In the genomic region with DNA sequence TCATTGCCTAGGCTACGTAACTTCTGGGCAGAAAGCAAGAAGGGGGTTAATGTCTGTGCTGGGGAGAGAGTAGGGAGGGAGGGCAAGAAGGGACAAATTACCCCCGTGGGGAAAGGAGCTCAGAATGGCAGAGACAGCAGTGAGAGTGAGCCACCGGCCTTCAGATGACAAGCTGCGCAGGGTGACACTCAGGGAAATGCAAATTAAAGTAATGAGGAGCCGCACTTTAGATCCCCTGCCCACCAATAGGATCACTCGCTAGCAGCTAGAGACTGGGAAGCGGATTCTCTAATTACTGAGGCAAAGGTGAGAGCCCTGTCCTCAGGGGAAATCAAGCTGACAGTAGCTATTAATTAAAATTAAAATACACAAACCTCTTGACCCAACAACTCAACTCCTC, we compare ENCODE assay signal across 28 mouse cellular contexts.
A peak's percentile ranks its signal among the peaks of the same experiment; 100 is the strongest.
DNase-seq lines count a peak whose midpoint lies in the region; ATAC-seq and TF ChIP-seq lines count a peak whose summit lies in the region.
"Had no signal": no experiment of that assay in that cellular context is flagged by ENCODE, and none has a peak within 500 bp of the region (broad histone marks: within the 10 kb centered on the region; RNA-seq: fewer than 3 reads in every experiment).

No protein-coding gene starts in this region.

- no peak for ATAC-seq in hindbrain, embryonic 14.5 days (ENCODE audit: low FRiP score)
- no peak for ATAC-seq in hindbrain, embryonic 16.5 days
- 0 out of 2 replicates have a peak, but pooled peaks have one; percentile 43 for ATAC-seq in forebrain, embryonic 15.5 days (replicated peaks)
- no peak for ATAC-seq in midbrain, postnatal 0 days (ENCODE audit: low FRiP score)
- no peak for ATAC-seq in heart, embryonic 11.5 days (replicated peaks; ENCODE audit: insufficient number of reproducible peaks, low FRiP score, low TSS enrichment)
- ATAC-seq in megakaryocyte progenitor cell, adult 5-6 weeks (replicated peaks; ENCODE audit: poor library complexity): no peak
- ATAC-seq: inflammation-experienced regulatory T-cells, adult 6 months had no signal

- 11% methylated on average over 7 of the region's 7 CpGs for WGBS in hindbrain, embryonic 14.5 days
- 21% methylated on average over 7 of the region's 7 CpGs for WGBS in hindbrain, embryonic 16.5 days
- 23% methylated on average over 7 of the region's 7 CpGs for WGBS in forebrain, embryonic 15.5 days
- WGBS in midbrain, postnatal 0 days: 21% methylated on average over 7 of the region's 7 CpGs
- 52% methylated on average over 7 of the region's 7 CpGs for WGBS in heart, embryonic 11.5 days (ENCODE audit: insufficient replicate concordance)

- TF ChIP-seq CTCF in midbrain, postnatal 0 days (IDR thresholded peaks at IDR 0.05): no peak

- no peaks in the 10 kb centered on the region for H3K36me3 ChIP-seq in hindbrain, embryonic 14.5 days (replicated peaks; ENCODE audit: control insufficient read depth, insufficient read depth)
- H3K36me3 ChIP-seq in hindbrain, embryonic 16.5 days (ENCODE audit: control insufficient read depth, insufficient read depth, low read length): no peaks in the 10 kb centered on the region
- no peaks in the 10 kb centered on the region for H3K36me3 ChIP-seq in forebrain, embryonic 15.5 days
- no peaks in the 10 kb centered on the region for H3K36me3 ChIP-seq in midbrain, postnatal 0 days (ENCODE audit: insufficient read depth, low read length)
- no peaks in the 10 kb centered on the region for H3K36me3 ChIP-seq in heart, embryonic 11.5 days (ENCODE audit: control insufficient read depth, insufficient read depth, low read length)
- H3K36me3 ChIP-seq: embryonic facial prominence, embryonic 15.5 days; heart, embryonic 12.5 days; limb, embryonic 12.5 days; liver, embryonic 15.5 days had no signal

- H3K9me3 ChIP-seq in hindbrain, embryonic 14.5 days (ENCODE audit: control insufficient read depth, low read length): no peaks in the 10 kb centered on the region
- H3K9me3 ChIP-seq in hindbrain, embryonic 16.5 days (ENCODE audit: control insufficient read depth, low read length): no peaks in the 10 kb centered on the region
- H3K9me3 ChIP-seq in forebrain, embryonic 15.5 days: no peaks in the 10 kb centered on the region
- H3K9me3 ChIP-seq in midbrain, postnatal 0 days (ENCODE audit: low read length): no peaks in the 10 kb centered on the region
- no peaks in the 10 kb centered on the region; the same call in 1 of the 2 replicates for H3K9me3 ChIP-seq in heart, embryonic 11.5 days (replicated peaks; ENCODE audit: control insufficient read depth, low read length)
- H3K9me3 ChIP-seq: embryonic facial prominence, embryonic 15.5 days; limb, embryonic 12.5 days had no signal

- no peak overlapping the region for H3K4me2 ChIP-seq in hindbrain, embryonic 14.5 days (replicated peaks)
- H3K4me2 ChIP-seq in hindbrain, embryonic 16.5 days (ENCODE audit: low read length): no peak overlapping the region
- no peak overlapping the region for H3K4me2 ChIP-seq in forebrain, embryonic 15.5 days (replicated peaks)
- H3K4me2 ChIP-seq in midbrain, postnatal 0 days (ENCODE audit: low read depth, low read length, poor library complexity, severe bottlenecking): no peak overlapping the region
- H3K4me2 ChIP-seq in heart, embryonic 11.5 days: no peak overlapping the region
- H3K4me2 ChIP-seq: embryonic facial prominence, embryonic 15.5 days; heart, embryonic 12.5 days; limb, embryonic 12.5 days; liver, embryonic 15.5 days; lung, embryonic 14.5 days had no signal

- H3K27me3 ChIP-seq in hindbrain, embryonic 14.5 days (ENCODE audit: control insufficient read depth, insufficient read depth, low read length): no peaks in the 10 kb centered on the region
- H3K27me3 ChIP-seq in hindbrain, embryonic 16.5 days (replicated peaks; ENCODE audit: control insufficient read depth, insufficient read depth, low read length): no peaks in the 10 kb centered on the region; the same call in 1 of the 2 replicates
- H3K27me3 ChIP-seq in forebrain, embryonic 15.5 days: no peaks in the 10 kb centered on the region
- H3K27me3 ChIP-seq in midbrain, postnatal 0 days (ENCODE audit: insufficient read depth, low read length): no peaks in the 10 kb centered on the region
- no peaks in the 10 kb centered on the region; the same call in 1 of the 2 replicates for H3K27me3 ChIP-seq in heart, embryonic 11.5 days (ENCODE audit: control insufficient read depth, insufficient read depth, low read length)
- H3K27me3 ChIP-seq: embryonic facial prominence, embryonic 15.5 days; liver, embryonic 15.5 days had no signal

- H3K9ac ChIP-seq in hindbrain, embryonic 14.5 days: no peak overlapping the region
- no peak overlapping the region for H3K9ac ChIP-seq in hindbrain, embryonic 16.5 days (ENCODE audit: low read depth, low read length)
- no peak overlapping the region for H3K9ac ChIP-seq in forebrain, embryonic 15.5 days (replicated peaks)
- no peak overlapping the region for H3K9ac ChIP-seq in midbrain, postnatal 0 days (replicated peaks; ENCODE audit: low read length, poor library complexity, severe bottlenecking)
- no peak overlapping the region for H3K9ac ChIP-seq in heart, embryonic 11.5 days (ENCODE audit: low read depth, low read length)
- H3K9ac ChIP-seq: embryonic facial prominence, embryonic 15.5 days; heart, embryonic 12.5 days; limb, embryonic 12.5 days; liver, embryonic 15.5 days; lung, embryonic 14.5 days had no signal

- DNase-seq in hindbrain, embryonic 14.5 days (ENCODE audit: low spot score): no peak
- peak; percentile 32 for DNase-seq in retina, postnatal 1 day
- no peak for DNase-seq in retina, embryonic 14.5 days (ENCODE audit: low spot score)
- DNase-seq in midbrain, postnatal 0 days (ENCODE audit: low spot score): peak; percentile 31
- DNase-seq: adrenal gland, postnatal 25 days; B cell, adult 2 months; cerebellum, adult 18-20 months; cerebellum, postnatal 10 days; gastrocnemius, adult 2 months; gastrocnemius, postnatal 36 days; heart, adult 18-20 months; heart, postnatal 4 days; kidney, adult 11 months; kidney, postnatal 36 days; lung, embryonic 14.5 days; lung, postnatal 14 days; right cerebral cortex, postnatal 14 days had no signal

- H3K4me1 ChIP-seq in hindbrain, embryonic 14.5 days (replicated peaks; ENCODE audit: control insufficient read depth, insufficient read depth, low read length): peaks cover 11% of the 10 kb centered on the region
- peaks cover 8% of the 10 kb centered on the region; the same call in 1 of the 2 replicates for H3K4me1 ChIP-seq in hindbrain, embryonic 16.5 days (ENCODE audit: control insufficient read depth, insufficient read depth, low read depth, low read length)
- H3K4me1 ChIP-seq in forebrain, embryonic 15.5 days: peaks cover 22% of the 10 kb centered on the region
- H3K4me1 ChIP-seq in midbrain, postnatal 0 days (ENCODE audit: insufficient read depth, low read length): peaks cover 5% of the 10 kb centered on the region; the same call in 1 of the 2 replicates
- no peaks in the 10 kb centered on the region for H3K4me1 ChIP-seq in heart, embryonic 11.5 days (ENCODE audit: control insufficient read depth, insufficient read depth, low read length)
- H3K4me1 ChIP-seq: embryonic facial prominence, embryonic 15.5 days; heart, embryonic 12.5 days; liver, embryonic 15.5 days had no signal

- 0 out of 2 replicates have a peak overlapping the region, but pooled peaks have one; percentile 1 for H3K27ac ChIP-seq in hindbrain, embryonic 14.5 days
- no peak overlapping the region for H3K27ac ChIP-seq in hindbrain, embryonic 16.5 days (ENCODE audit: low read depth, low read length)
- no peak overlapping the region for H3K27ac ChIP-seq in forebrain, embryonic 15.5 days (replicated peaks)
- no peak overlapping the region for H3K27ac ChIP-seq in midbrain, postnatal 0 days (ENCODE audit: low read depth, low read length)
- H3K27ac ChIP-seq in heart, embryonic 11.5 days (ENCODE audit: low read depth, low read length): no peak overlapping the region
- H3K27ac ChIP-seq: embryonic facial prominence, embryonic 15.5 days; gastrocnemius, adult 2 months; layer of hippocampus, adult 2 months; left cerebral cortex, adult 2 months; limb, embryonic 12.5 days; liver, embryonic 15.5 days had no signal

- H3K4me3 ChIP-seq in hindbrain, embryonic 14.5 days (replicated peaks; ENCODE audit: low read length): no peak overlapping the region
- no peak overlapping the region for H3K4me3 ChIP-seq in hindbrain, embryonic 16.5 days (ENCODE audit: low read length)
- no peak overlapping the region for H3K4me3 ChIP-seq in forebrain, embryonic 15.5 days
- no peak overlapping the region for H3K4me3 ChIP-seq in midbrain, postnatal 0 days (ENCODE audit: low read depth, low read length)
- no peak overlapping the region for H3K4me3 ChIP-seq in heart, embryonic 11.5 days (ENCODE audit: low read depth, low read length)
- H3K4me3 ChIP-seq: embryonic facial prominence, embryonic 15.5 days; gastrocnemius, adult 2 months; heart, embryonic 12.5 days; layer of hippocampus, adult 2 months; left cerebral cortex, adult 2 months; limb, embryonic 12.5 days; liver, embryonic 15.5 days had no signal

Comparison
In these comparisons a context has a peak if more than half of its experiments do, and no peak if none do; other contexts are left out.
1. DNase-seq: peak in retina, postnatal 1 day (single experiment) and midbrain, postnatal 0 days (single experiment); none in hindbrain, embryonic 14.5 days (single experiment) and retina, embryonic 14.5 days (single experiment).